Mouse (Mus musculus) liver, embryonic 16.5 days (tissue): Measurements from ENCODE around the gene Stoml2. TPM values are rescaled to one million over a fixed set of nuclear protein-coding genes. Genes with fewer than 3 reads are reported as not detected.
A peak's percentile ranks its signal among the peaks of the same experiment; 100 is the strongest.

Source experiments
- ATAC-seq: fragments of 200-750 bp; cut with Nextera tagmentation; 2 replicates; pipeline ENCODE4 v1.8.0; 2017; ENCODE audit warnings: low read depth, mild to moderate bottlenecking, moderate number of reproducible peaks, moderate library complexity
- H3K27ac ChIP-seq: fragments of 300-500 bp; sonication (generic); 2 replicates; pipeline ENCODE4 v1.5.1; 2014; ENCODE audit warnings: mild to moderate bottlenecking, low read length
- H3K27me3 ChIP-seq: fragments of 300-500 bp; sonication (generic); 2 replicates; pipeline ENCODE4 v1.6.1; 2014; ENCODE audit warnings: low read depth, low read length, mixed read lengths; ENCODE audit not compliant: control insufficient read depth, insufficient read depth
- H3K36me3 ChIP-seq: fragments of 300-500 bp; sonication (generic); 2 replicates; pipeline ENCODE4 v1.6.1; 2014; ENCODE audit warnings: mild to moderate bottlenecking; ENCODE audit not compliant: control insufficient read depth, insufficient read depth
- H3K4me1 ChIP-seq: fragments of 300-500 bp; sonication (generic); 2 replicates; pipeline ENCODE4 v1.6.1; 2014; ENCODE audit warnings: low read depth, low read length, mixed read lengths; ENCODE audit not compliant: control insufficient read depth
- H3K4me2 ChIP-seq: fragments of 300-500 bp; sonication (generic); 2 replicates; pipeline ENCODE4 v1.6.1; 2014; ENCODE audit warnings: low read depth, low read length, mixed read lengths
- H3K4me3 ChIP-seq: fragments of 300-500 bp; sonication (generic); 2 replicates; pipeline ENCODE4 v1.5.1; 2014; ENCODE audit warnings: low read depth, mild to moderate bottlenecking, low read length
- H3K9ac ChIP-seq: fragments of 300-500 bp; sonication (generic); 2 replicates; pipeline ENCODE4 v1.6.1; 2014; ENCODE audit warnings: low read depth, low read length
- H3K9me3 ChIP-seq: fragments of 300-500 bp; sonication (generic); replicated peaks from 2 replicates; pipeline ENCODE4 v1.6.1; 2016; ENCODE audit warnings: low read length; ENCODE audit not compliant: control insufficient read depth
- WGBS: fragments of 180-500 bp; shearing (Covaris S2); extraction: QIAGEN DNeasy Blood & Tissue Kit; methylation state at CpG from one replicate; pipeline ENCODE4 v1.1.7; 2014; ENCODE audit not compliant: insufficient replicate concordance; 5-methylcytosine and 5-hydroxymethylcytosine counted together
- polyA plus RNA-seq: library from polyadenylated mRNA; unstranded; fragments of >200 nt; fragmentation: Nextera tagmentation; extraction: Ambion mirVana; gene quantifications from 2 replicates; pipeline ENCODE4 v1.2.1, GENCODE M21; 2015

Gene Stoml2
- polyA plus RNA-seq, 1 experiment from 2014 or later = 176 TPM

- WGBS = 63% methylated on average over 9 of the region's 9 CpGs
- Histone ChIP-seq H3K9me3 (no peaks in the 10 kb centered on the region), H3K4me1 (peaks cover 57% of the 10 kb centered on the region), H3K4me3 (no peak overlapping the region), H3K4me2 (no peak overlapping the region), H3K9ac (no peak overlapping the region), H3K27ac (no peak overlapping the region), H3K36me3 (peaks cover 9% of the 10 kb centered on the region), H3K27me3 (no peaks in the 10 kb centered on the region)
- no peak for ATAC-seq
Observed at GRCm38 (mm10) chr4:43040881-43041547, 9.5 kb upstream of the Stoml2 start.

- Histone ChIP-seq H3K4me1 (peaks cover 52% of the 10 kb centered on the region), H3K9ac (peak overlapping the region; percentile 92), H3K36me3 (peaks cover 16% of the 10 kb centered on the region), H3K4me3 (peak overlapping the region; percentile 84), H3K9me3 (no peaks in the 10 kb centered on the region), H3K27me3 (no peaks in the 10 kb centered on the region), H3K27ac (peak overlapping the region; percentile 92), H3K4me2 (peak overlapping the region; percentile 83)
- ATAC-seq = peak; percentile 95
- 0% methylated on average over 24 of the region's 25 CpGs for WGBS
Observed at GRCm38 (mm10) chr4:43040114-43040572, 8.6 kb upstream of the Stoml2 start.

GRCm38 (mm10) chr4:43039609-43040008 is 8.1 kb upstream of the Stoml2 start:
- H3K4me2 ChIP-seq = peak overlapping the region; percentile 83
- H3K4me1 ChIP-seq = peaks cover 49% of the 10 kb centered on the region
- no peaks in the 10 kb centered on the region for H3K9me3 ChIP-seq
- peak overlapping the region; percentile 92 for H3K27ac ChIP-seq
- ATAC-seq = no peak
- H3K9ac ChIP-seq = peak overlapping the region; percentile 92
- H3K4me3 ChIP-seq = peak overlapping the region; percentile 84
- 7% methylated on average over 11 of the region's 11 CpGs for WGBS
- H3K27me3 ChIP-seq = no peaks in the 10 kb centered on the region
- H3K36me3 ChIP-seq = peaks cover 19% of the 10 kb centered on the region

GRCm38 (mm10) chr4:43038567-43039495 is 7.3 kb upstream of the Stoml2 start:
- Histone ChIP-seq H3K9ac (peak overlapping the region; percentile 92), H3K9me3 (no peaks in the 10 kb centered on the region), H3K27me3 (no peaks in the 10 kb centered on the region), H3K4me1 (peaks cover 46% of the 10 kb centered on the region), H3K36me3 (peaks cover 26% of the 10 kb centered on the region), H3K4me2 (peak overlapping the region; percentile 83), H3K4me3 (peak overlapping the region; percentile 84), H3K27ac (peak overlapping the region; percentile 92)
- peak; percentile 17 for ATAC-seq
- 42% methylated on average over 15 of the region's 15 CpGs for WGBS

GRCm38 (mm10) chr4:43037860-43038566 is 6.5 kb upstream of the Stoml2 start:
- H3K9me3 ChIP-seq = no peaks in the 10 kb centered on the region
- no peaks in the 10 kb centered on the region for H3K27me3 ChIP-seq
- H3K4me2 ChIP-seq = peak overlapping the region; percentile 83
- H3K4me3 ChIP-seq = peak overlapping the region; percentile 84
- peak; percentile 53 for ATAC-seq
- 7% methylated on average over 4 of the region's 4 CpGs for WGBS
- H3K9ac ChIP-seq = peak overlapping the region; percentile 92
- H3K27ac ChIP-seq = peak overlapping the region; percentile 92
- H3K4me1 ChIP-seq = peaks cover 44% of the 10 kb centered on the region
- peaks cover 33% of the 10 kb centered on the region for H3K36me3 ChIP-seq

- ATAC-seq = no peak
- H3K4me2 ChIP-seq = peak overlapping the region; percentile 66
- no peaks in the 10 kb centered on the region for H3K27me3 ChIP-seq
- no peaks in the 10 kb centered on the region for H3K9me3 ChIP-seq
- H3K36me3 ChIP-seq = peaks cover 33% of the 10 kb centered on the region
- peak overlapping the region; percentile 84 for H3K4me3 ChIP-seq
- WGBS = 83% methylated on average over 10 of the region's 10 CpGs
- H3K9ac ChIP-seq = peak overlapping the region; percentile 62; the same call in 1 of the 2 replicates
- H3K4me1 ChIP-seq = peaks cover 50% of the 10 kb centered on the region
- no peak overlapping the region; the same call in 1 of the 2 replicates for H3K27ac ChIP-seq
Observed at GRCm38 (mm10) chr4:43036356-43036755, 4.8 kb upstream of the Stoml2 start.

GRCm38 (mm10) chr4:43035851-43036250 is 4.3 kb upstream of the Stoml2 start:
- Histone ChIP-seq H3K4me2 (peak overlapping the region; percentile 4; the same call in 1 of the 2 replicates), H3K9me3 (no peaks in the 10 kb centered on the region), H3K4me3 (no peak overlapping the region; the same call in none of the 2 replicates), H3K36me3 (peaks cover 33% of the 10 kb centered on the region), H3K4me1 (peaks cover 50% of the 10 kb centered on the region), H3K27ac (no peak overlapping the region), H3K27me3 (no peaks in the 10 kb centered on the region), H3K9ac (no peak overlapping the region)
- 83% methylated on average over 6 of the region's 6 CpGs for WGBS
- ATAC-seq = no peak

GRCm38 (mm10) chr4:43033481-43033880 is 2.0 kb upstream of the Stoml2 start:
- Histone ChIP-seq H3K36me3 (peaks cover 44% of the 10 kb centered on the region), H3K27me3 (no peaks in the 10 kb centered on the region), H3K4me2 (no peak overlapping the region), H3K27ac (no peak overlapping the region), H3K4me1 (peaks cover 46% of the 10 kb centered on the region), H3K9me3 (no peaks in the 10 kb centered on the region), H3K4me3 (no peak overlapping the region), H3K9ac (no peak overlapping the region)
- WGBS = 79% methylated on average over 14 of the region's 14 CpGs
- no peak for ATAC-seq
